Comparison of ENCODE assay signal across 19 mouse cellular contexts in the genomic region with DNA sequence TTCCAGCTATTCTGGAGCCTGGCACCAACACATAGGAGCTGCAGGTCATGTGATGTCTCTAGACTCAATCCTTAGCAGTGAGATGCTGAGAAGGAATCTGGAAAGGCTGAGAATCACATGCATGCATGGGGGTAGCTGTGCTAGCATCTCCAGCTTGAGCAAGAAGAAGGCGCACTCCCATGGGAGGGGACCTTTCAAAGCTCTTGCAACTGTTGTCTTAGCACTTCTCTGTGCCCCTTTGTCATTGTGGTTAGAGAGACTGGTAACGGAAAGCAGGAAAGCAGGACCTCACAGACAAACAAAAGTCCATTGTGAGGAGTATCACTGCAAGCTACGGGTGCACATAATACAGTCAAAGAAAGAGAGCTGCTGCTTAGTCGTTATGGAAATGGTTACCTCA.
DNase-seq lines count a peak whose midpoint lies in the region; ATAC-seq lines count a peak whose summit lies in the region.
"Had no signal": no experiment of that assay in that cellular context is flagged by ENCODE, and none has a peak within 500 bp of the region (broad histone marks: within the 10 kb centered on the region; RNA-seq: fewer than 3 reads in every experiment).

No protein-coding gene starts in this region.

- peak; percentile 1 for DNase-seq in embryonic facial prominence, embryonic 14.5 days (ENCODE audit: low spot score)
- no peak for DNase-seq in embryonic facial prominence, embryonic 10.5 days (ENCODE audit: low spot score)
- DNase-seq in midbrain, embryonic 11.5 days (ENCODE audit: low spot score, missing footprints), result peak; percentile 88
- DNase-seq in ZHBTc4 (ENCODE audit: low read depth, low spot score), result peak; percentile 14
- peak; percentile 29 for DNase-seq in midbrain, embryonic 14.5 days
- DNase-seq in liver, result no peak
- no peak for DNase-seq in frontal cortex, adult 2 months (ENCODE audit: extremely low spot score in 1 of 2, low spot score in 1 of 2)
- DNase-seq: cerebellum, postnatal 14 days; gastrocnemius, adult 2 months; heart, adult 18-20 months; kidney, adult 9 months; kidney, postnatal 36 days had no signal

- no peak for ATAC-seq in embryonic facial prominence, embryonic 14.5 days (ENCODE audit: low read depth)
- ATAC-seq in midbrain, embryonic 11.5 days (ENCODE audit: low FRiP score), result peak; percentile 79
- no peak for ATAC-seq in midbrain, embryonic 15.5 days (replicated peaks)
- ATAC-seq in midbrain, embryonic 14.5 days (ENCODE audit: low FRiP score, low TSS enrichment), result no peak
- ATAC-seq: lung, postnatal 0 days; Patski had no signal

- H3K4me3 ChIP-seq in embryonic facial prominence, embryonic 14.5 days (ENCODE audit: low read depth, low read length), result no peak overlapping the region
- no peak overlapping the region for H3K4me3 ChIP-seq in embryonic facial prominence, embryonic 10.5 days
- no peak overlapping the region for H3K4me3 ChIP-seq in midbrain, embryonic 11.5 days (ENCODE audit: low read depth, low read length)
- H3K4me3 ChIP-seq in midbrain, embryonic 15.5 days, result no peak overlapping the region
- no peak overlapping the region for H3K4me3 ChIP-seq in midbrain, embryonic 14.5 days (replicated peaks; ENCODE audit: low read depth, low read length)
- H3K4me3 ChIP-seq: embryonic facial prominence, embryonic 13.5 days; gastrocnemius, adult 2 months; limb, embryonic 12.5 days; stomach, embryonic 15.5 days had no signal

- H3K36me3 ChIP-seq in embryonic facial prominence, embryonic 14.5 days (ENCODE audit: control insufficient read depth, insufficient read depth, low read length), result no peaks in the 10 kb centered on the region
- H3K36me3 ChIP-seq in embryonic facial prominence, embryonic 10.5 days (replicated peaks), result no peaks in the 10 kb centered on the region
- no peaks in the 10 kb centered on the region for H3K36me3 ChIP-seq in midbrain, embryonic 11.5 days (ENCODE audit: control insufficient read depth, insufficient read depth, low read length)
- H3K36me3 ChIP-seq in midbrain, embryonic 15.5 days (replicated peaks), result no peaks in the 10 kb centered on the region
- H3K36me3 ChIP-seq in midbrain, embryonic 14.5 days (ENCODE audit: control insufficient read depth, insufficient read depth, low read length), result no peaks in the 10 kb centered on the region
- H3K36me3 ChIP-seq: embryonic facial prominence, embryonic 13.5 days; limb, embryonic 12.5 days; stomach, embryonic 15.5 days had no signal

- H3K4me1 ChIP-seq in embryonic facial prominence, embryonic 14.5 days (ENCODE audit: control insufficient read depth, insufficient read depth, low read length), result no peaks in the 10 kb centered on the region
- H3K4me1 ChIP-seq in embryonic facial prominence, embryonic 10.5 days, result peaks cover 4% of the 10 kb centered on the region; the same call in 1 of the 2 replicates
- peaks cover 11% of the 10 kb centered on the region; the same call in 1 of the 2 replicates for H3K4me1 ChIP-seq in midbrain, embryonic 11.5 days (ENCODE audit: control insufficient read depth, insufficient read depth, low read length)
- no peaks in the 10 kb centered on the region; the same call in 1 of the 2 replicates for H3K4me1 ChIP-seq in midbrain, embryonic 15.5 days
- 0 out of 2 replicates have a peak, but pooled peaks cover 3% of the 10 kb centered on the region for H3K4me1 ChIP-seq in midbrain, embryonic 14.5 days (ENCODE audit: control insufficient read depth, insufficient read depth, low read length)
- H3K4me1 ChIP-seq: embryonic facial prominence, embryonic 13.5 days; limb, embryonic 12.5 days; stomach, embryonic 15.5 days had no signal

- no peaks in the 10 kb centered on the region for H3K9me3 ChIP-seq in embryonic facial prominence, embryonic 14.5 days (ENCODE audit: control insufficient read depth, low read length)
- H3K9me3 ChIP-seq in embryonic facial prominence, embryonic 10.5 days, result no peaks in the 10 kb centered on the region
- no peaks in the 10 kb centered on the region for H3K9me3 ChIP-seq in midbrain, embryonic 11.5 days (ENCODE audit: control insufficient read depth, low read length)
- no peaks in the 10 kb centered on the region for H3K9me3 ChIP-seq in midbrain, embryonic 15.5 days
- H3K9me3 ChIP-seq in midbrain, embryonic 14.5 days (ENCODE audit: control insufficient read depth, low read length), result no peaks in the 10 kb centered on the region
- H3K9me3 ChIP-seq: embryonic facial prominence, embryonic 13.5 days; limb, embryonic 12.5 days; stomach, embryonic 15.5 days had no signal

- no peak overlapping the region for H3K27ac ChIP-seq in embryonic facial prominence, embryonic 14.5 days (replicated peaks; ENCODE audit: low read depth, low read length)
- no peak overlapping the region for H3K27ac ChIP-seq in embryonic facial prominence, embryonic 10.5 days (replicated peaks)
- peak overlapping the region; percentile 4; the same call in 1 of the 2 replicates for H3K27ac ChIP-seq in midbrain, embryonic 11.5 days (ENCODE audit: low read depth, low read length)
- no peak overlapping the region for H3K27ac ChIP-seq in midbrain, embryonic 15.5 days
- no peak overlapping the region for H3K27ac ChIP-seq in midbrain, embryonic 14.5 days (replicated peaks; ENCODE audit: low read depth, low read length)
- H3K27ac ChIP-seq: embryonic facial prominence, embryonic 13.5 days; gastrocnemius, adult 2 months; limb, embryonic 12.5 days; liver, embryonic 14.5 days; stomach, embryonic 15.5 days had no signal

- H3K4me2 ChIP-seq in embryonic facial prominence, embryonic 14.5 days (ENCODE audit: low read depth, low read length), result no peak overlapping the region
- no peak overlapping the region for H3K4me2 ChIP-seq in midbrain, embryonic 11.5 days
- H3K4me2 ChIP-seq in midbrain, embryonic 15.5 days, result no peak overlapping the region
- H3K4me2 ChIP-seq in midbrain, embryonic 14.5 days (ENCODE audit: low read length), result no peak overlapping the region
- H3K4me2 ChIP-seq: embryonic facial prominence, embryonic 13.5 days; limb, embryonic 12.5 days; stomach, embryonic 15.5 days had no signal

- no peak overlapping the region for H3K9ac ChIP-seq in embryonic facial prominence, embryonic 14.5 days (ENCODE audit: low read depth, low read length)
- no peak overlapping the region for H3K9ac ChIP-seq in midbrain, embryonic 11.5 days (ENCODE audit: low read length)
- H3K9ac ChIP-seq in midbrain, embryonic 15.5 days, result no peak overlapping the region
- no peak overlapping the region for H3K9ac ChIP-seq in midbrain, embryonic 14.5 days (replicated peaks; ENCODE audit: low read length)
- H3K9ac ChIP-seq: embryonic facial prominence, embryonic 13.5 days; limb, embryonic 12.5 days; liver, embryonic 14.5 days; stomach, embryonic 15.5 days had no signal

- H3K27me3 ChIP-seq in embryonic facial prominence, embryonic 14.5 days (replicated peaks; ENCODE audit: control insufficient read depth, insufficient read depth, low read length), result no peaks in the 10 kb centered on the region
- no peaks in the 10 kb centered on the region for H3K27me3 ChIP-seq in embryonic facial prominence, embryonic 10.5 days (replicated peaks; ENCODE audit: low read depth, poor library complexity, severe bottlenecking)
- no peaks in the 10 kb centered on the region for H3K27me3 ChIP-seq in midbrain, embryonic 11.5 days (ENCODE audit: control insufficient read depth, insufficient read depth, low read length)
- no peaks in the 10 kb centered on the region for H3K27me3 ChIP-seq in midbrain, embryonic 15.5 days (replicated peaks)
- H3K27me3 ChIP-seq in midbrain, embryonic 14.5 days (ENCODE audit: control insufficient read depth, insufficient read depth, low read length), result no peaks in the 10 kb centered on the region
- H3K27me3 ChIP-seq: embryonic facial prominence, embryonic 13.5 days; limb, embryonic 12.5 days; stomach, embryonic 15.5 days had no signal

- WGBS in embryonic facial prominence, embryonic 14.5 days, result 42% methylated on average over 4 of the region's 4 CpGs
- WGBS in embryonic facial prominence, embryonic 10.5 days, result 24% methylated on average over 4 of the region's 4 CpGs
- 15% methylated on average over 4 of the region's 4 CpGs for WGBS in midbrain, embryonic 11.5 days
- WGBS in midbrain, embryonic 15.5 days, result 12% methylated on average over 4 of the region's 4 CpGs
- WGBS in midbrain, embryonic 14.5 days, result 7% methylated on average over 4 of the region's 4 CpGs

Comparison
In these comparisons a context has a peak if more than half of its experiments do, and no peak if none do; other contexts are left out.
1. DNase-seq: peak in embryonic facial prominence, embryonic 14.5 days (single experiment), midbrain, embryonic 11.5 days (single experiment), ZHBTc4 (single experiment) and midbrain, embryonic 14.5 days (single experiment); none in embryonic facial prominence, embryonic 10.5 days (single experiment), liver (single experiment) and frontal cortex, adult 2 months (0 of 2).